Mouse (Mus musculus) gastrocnemius, postnatal 25 days (tissue): ENCODE results near the gene Prph. TPM values are rescaled to one million over a fixed set of nuclear protein-coding genes. Genes with fewer than 3 reads are reported as not detected.

ENCODE experiments used
- DNase-seq: peaks from one replicate; pipeline ENCODE4 v3.0.0; 2022
- microRNA-seq, 2 experiments: library from miRNA; unstranded; fragments of <30 nt; microRNA quantifications; one replicate each; pipeline ENCODE4 v1.2.0; 2021; ENCODE audit warnings: borderline replicate concordance in 2 of 2
- total RNA-seq, 2 experiments: library from RNA; stranded (reverse); gene quantifications; 1 replicate in 1 of 2; 2 replicates in 1 of 2; pipeline ENCODE4 v1.2.3; 2021

The Prph gene
- total RNA-seq, 2 experiments from 2014 or later: 0.75 to 1.4 TPM

DNA sequence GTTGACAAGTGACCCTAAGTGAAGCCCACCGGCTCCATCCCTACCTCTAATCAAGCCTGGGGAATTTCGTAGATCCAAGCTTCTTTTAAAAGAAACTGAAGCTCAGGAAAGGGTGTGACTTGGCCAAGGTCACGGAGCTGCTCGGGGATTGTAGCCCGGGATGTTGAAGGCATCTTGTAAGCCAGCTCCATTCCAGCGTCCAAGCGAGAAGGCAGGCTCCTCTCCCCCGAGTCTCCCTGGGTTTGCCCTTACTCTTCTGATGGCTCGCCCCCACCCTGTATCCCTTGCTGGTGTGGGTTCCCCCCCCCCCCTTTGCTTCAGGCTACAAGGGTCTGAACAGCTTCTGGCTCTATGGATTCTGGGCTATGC lies 43.5 kb downstream of the Prph start:
- DNase-seq: no peak

DNA sequence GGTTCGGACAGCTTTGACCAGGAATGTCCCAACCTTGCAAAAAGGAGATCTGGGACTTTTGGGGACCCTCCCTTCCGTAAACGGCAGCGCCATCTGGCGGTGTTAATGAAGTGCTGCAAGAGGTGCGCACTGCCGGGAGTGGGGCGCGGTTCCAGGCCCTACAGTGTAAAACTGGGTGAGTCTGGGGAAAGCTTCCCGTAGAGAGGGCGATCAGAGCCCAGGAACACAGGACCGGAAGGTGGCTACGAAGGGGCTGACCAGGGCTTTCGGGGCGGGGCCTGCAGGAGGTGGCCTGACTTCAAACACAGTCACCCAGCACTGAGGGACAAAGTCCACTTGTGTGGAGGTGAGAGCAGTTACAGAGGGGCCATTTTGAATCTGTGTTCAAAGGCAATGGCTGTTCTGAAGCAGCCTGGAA lies 44.2 kb downstream of the Prph start:
- no peak for DNase-seq

DNA sequence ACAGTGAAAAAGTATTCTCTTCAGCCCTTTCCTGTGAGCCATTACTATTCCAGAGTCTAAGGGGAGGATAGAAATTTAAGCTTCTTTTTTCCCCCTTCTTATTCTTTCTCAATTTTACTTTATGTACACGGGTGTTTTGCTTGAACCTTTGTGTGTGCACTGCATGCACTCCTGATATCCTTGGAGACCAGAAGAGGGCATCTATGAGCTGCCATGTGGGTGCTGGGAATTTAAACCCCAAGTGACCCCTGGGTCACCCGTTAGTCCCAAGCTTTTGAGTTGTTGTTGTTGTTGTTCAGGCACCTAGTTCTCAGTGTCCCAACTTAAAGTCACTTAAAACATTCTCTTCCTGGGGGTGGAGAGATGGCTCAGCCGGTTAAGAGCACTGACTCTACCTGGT lies 45.0 kb downstream of the Prph start:
- no peak for DNase-seq

DNA sequence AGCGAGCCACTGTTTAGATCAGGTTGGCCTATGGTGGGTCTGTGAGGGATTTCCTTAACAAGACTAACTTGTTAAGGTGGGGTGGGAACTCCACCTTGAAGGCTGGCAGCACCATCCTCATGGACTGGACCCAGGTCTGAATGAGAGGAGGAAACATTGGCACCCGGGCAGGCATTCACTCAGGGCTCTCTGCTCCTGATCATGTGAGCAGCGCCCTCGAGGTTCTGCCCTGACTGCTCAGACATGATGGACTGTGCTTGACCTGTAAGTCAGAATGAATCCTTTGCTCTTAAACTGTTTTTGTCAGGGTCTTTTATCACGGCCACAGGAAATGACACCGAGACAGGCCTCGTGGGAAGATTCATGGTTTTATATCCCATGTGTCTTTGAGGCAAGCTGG lies 50.3 kb downstream of the Prph start:
- no peak for DNase-seq

DNA sequence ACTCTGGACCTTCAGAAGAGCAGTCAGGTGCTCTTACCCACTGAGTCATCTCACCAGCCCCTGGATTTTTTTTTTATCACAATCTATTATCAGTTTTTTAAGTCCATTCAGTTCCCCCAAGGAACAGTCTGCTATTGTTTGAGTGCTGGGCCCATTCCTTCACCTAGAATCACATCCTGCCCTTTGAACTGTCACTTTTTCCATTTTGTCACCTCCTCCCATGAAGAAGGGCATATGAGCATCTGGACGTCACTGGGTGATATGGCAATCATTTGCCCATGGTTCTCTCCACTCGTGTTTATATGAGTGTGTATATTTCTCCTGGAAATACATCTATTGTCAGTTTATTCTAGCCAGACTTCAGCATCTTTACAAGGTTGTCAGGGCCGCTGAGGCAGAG lies 52.9 kb downstream of the Prph start:
- no peak for DNase-seq

Small RNA genes within 50 kb of the gene (microRNA-seq; reads per million reads assigned to microRNA genes)
- 0 to 0.26 reads per million in 2 experiments for gene Mir6960

Other genes with a start within 250 kb of the Prph start
- under 1 TPM; 0.38 to 0.74 TPM for gene Ddn, start 245.7 kb upstream of the Prph start, total RNA-seq
- 10 to 100 TPM; 43.6 to 43.9 TPM for gene Prkag1, start 223.7 kb upstream of the Prph start, total RNA-seq
- gene Kmt2d, start 184.0 kb upstream of the Prph start, total RNA-seq: 10 to 100 TPM; 36.6 to 43.5 TPM
- 1 to 10 TPM; 2.5 to 2.9 TPM for gene Rhebl1, start 160.6 kb upstream of the Prph start, total RNA-seq
- 1 to 10 TPM; 1.2 to 2.3 TPM for gene Dhh, start 156.6 kb upstream of the Prph start, total RNA-seq
- 1 to 10 TPM; 6.1 to 6.6 TPM for gene Lmbr1l, start 136.9 kb upstream of the Prph start, total RNA-seq
- gene Tuba1b, start 120.6 kb upstream of the Prph start, total RNA-seq: 10 to 100 TPM; 36.4 to 44.5 TPM
- not detected for gene Gm49450, start 101.6 kb upstream of the Prph start, total RNA-seq
- 10 to 100 TPM; 43.5 to 52.6 TPM for gene Tuba1a, start 101.5 kb upstream of the Prph start, total RNA-seq
- gene Tuba1c, start 25.3 kb upstream of the Prph start, total RNA-seq: 10 to 100 TPM in 1 of 2 experiments, 1 to 10 TPM in 1; 7.1 to 10.7 TPM
- under 1 TPM in 1 of 2 experiments, not detected in 1; 0.49 TPM for gene Troap, start 19.4 kb downstream of the Prph start, total RNA-seq
- not detected for gene C1ql4, start 32.6 kb downstream of the Prph start, total RNA-seq
- gene Dnajc22, start 38.0 kb downstream of the Prph start, total RNA-seq: under 1 TPM in 1 of 2 experiments, not detected in 1; 0.16 TPM
- 1 to 10 TPM; 4.5 to 4.6 TPM for gene Spats2, start 70.7 kb downstream of the Prph start, total RNA-seq
- not detected for gene Kcnh3, start 169.7 kb downstream of the Prph start, total RNA-seq
- gene Mcrs1, start 196.8 kb downstream of the Prph start, total RNA-seq: 10 to 100 TPM; 20.9 to 28.7 TPM
- gene Prpf40b, start 239.9 kb downstream of the Prph start, total RNA-seq: 10 to 100 TPM; 20.0 to 20.7 TPM
- gene Fam186b, start 240.7 kb downstream of the Prph start, total RNA-seq: not detected